Mouse (Mus musculus) embryonic fibroblast, embryonic 13.5 days (primary cell): Measurements from ENCODE around the gene Tmem132c.

Experiments used
- CTCF ChIP-seq: IDR thresholded peaks from 2 replicates; pipeline ENCODE4 v1.5.1; 2011; ENCODE audit warnings: mild to moderate bottlenecking, control low read depth, low read length, moderate library complexity, borderline replicate concordance; ENCODE audit not compliant: insufficient read depth
- POLR2A ChIP-seq: IDR thresholded peaks from 2 replicates; pipeline ENCODE4 v1.6.1; 2011; ENCODE audit warnings: low read depth, mild to moderate bottlenecking, control low read depth, low read length, moderate library complexity

GRCm38 (mm10) chr5:127298060-127298459 lies 56.5 kb downstream of the Tmem132c start:
- TF ChIP-seq CTCF, result no peak
- TF ChIP-seq POLR2A, result no peak
